Mouse (Mus musculus) MEL (cell line): Measurements from ENCODE around the gene Hacd2.

ENCODE experiments used
- CHD2 ChIP-seq: IDR thresholded peaks from 2 replicates; pipeline ENCODE4 v1.6.1; 2011; ENCODE audit warnings: low read length, improper control_type of control experiment
- CTCF ChIP-seq, 3 experiments: IDR thresholded peaks in 2 of 3; conservative IDR thresholded peaks in 1 of 3; 2 replicates each; pipeline ENCODE4 v1.5.1; 2011 to 2012; ENCODE audit warnings: low read length in 3 of 3, low read depth in 2 of 3, mild to moderate bottlenecking in 2 of 3, improper control_type of control experiment in 1 of 3, inconsistent platforms in 1 of 3, mixed read lengths in 1 of 3, moderate library complexity in 1 of 3; ENCODE audit not compliant: control insufficient read depth in 1 of 3, insufficient read depth in 1 of 3, poor library complexity in 1 of 3, severe bottlenecking in 1 of 3
- EP300 ChIP-seq, 2 experiments: IDR thresholded peaks; 2 replicates each; pipeline ENCODE4 v1.6.1; 2011; ENCODE audit warnings: improper control_type of control experiment in 2 of 2, low read length in 2 of 2, low read depth in 1 of 2, mild to moderate bottlenecking in 1 of 2
- MEF2A ChIP-seq: IDR thresholded peaks from 2 replicates; pipeline ENCODE4 v1.6.1; 2014; ENCODE audit warnings: low read depth, mild to moderate bottlenecking, inconsistent platforms, low read length, improper control_type of control experiment; ENCODE audit not compliant: poor library complexity, insufficient replicate concordance, severe bottlenecking; ENCODE audit errors: extremely low read depth
- MYC ChIP-seq: IDR thresholded peaks from 2 replicates; pipeline ENCODE4 v1.6.1; 2011; ENCODE audit warnings: low read depth, mild to moderate bottlenecking, low read length, improper control_type of control experiment, moderate library complexity
- POLR2A ChIP-seq, 2 experiments: IDR thresholded peaks; 2 replicates each; pipeline ENCODE4 v1.6.1; 2011 to 2012; ENCODE audit warnings: low read length in 2 of 2, mild to moderate bottlenecking in 2 of 2, control low read depth in 1 of 2, improper control_type of control experiment in 1 of 2, low read depth in 1 of 2, moderate library complexity in 1 of 2; ENCODE audit not compliant: control insufficient read depth in 1 of 2, insufficient read depth in 1 of 2, poor library complexity in 1 of 2
- RCOR1 ChIP-seq: IDR thresholded peaks from 2 replicates; pipeline ENCODE4 v1.6.1; 2012; ENCODE audit warnings: low read depth, mild to moderate bottlenecking, inconsistent platforms, low read length, improper control_type of control experiment
- SIN3A ChIP-seq: IDR thresholded peaks from 2 replicates; pipeline ENCODE4 v1.6.1; 2012; ENCODE audit warnings: low read length, improper control_type of control experiment, inconsistent platforms
- USF1 ChIP-seq: IDR thresholded peaks from 2 replicates; pipeline ENCODE4 v1.6.1; 2014; ENCODE audit warnings: low read depth, mild to moderate bottlenecking, inconsistent platforms, low read length, improper control_type of control experiment, moderate library complexity
- ZC3H11A ChIP-seq: IDR thresholded peaks from 2 replicates; pipeline ENCODE4 v1.6.1; 2012; ENCODE audit warnings: low read depth, mild to moderate bottlenecking, inconsistent platforms, low read length, improper control_type of control experiment
- ZNF384 ChIP-seq: IDR thresholded peaks from 2 replicates; pipeline ENCODE4 v1.6.1; 2012; ENCODE audit warnings: low read depth, mild to moderate bottlenecking, inconsistent platforms, low read length, improper control_type of control experiment

DNA sequence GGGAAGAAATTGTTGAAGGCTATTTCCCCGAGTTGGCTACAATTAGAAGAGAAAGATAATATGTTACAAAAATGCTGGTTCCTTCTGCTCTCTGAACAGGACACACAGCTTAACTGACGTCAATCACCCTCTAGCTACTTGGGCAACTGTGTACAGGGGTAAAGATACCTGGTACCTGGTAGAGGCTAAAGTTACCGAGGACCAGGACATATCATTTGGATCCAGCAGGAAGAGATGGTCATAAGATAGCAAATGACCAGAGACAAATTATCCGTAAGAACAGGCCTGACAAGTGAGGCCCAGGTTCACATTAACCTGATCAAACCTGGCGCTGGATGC lies 356 bp upstream of the Hacd2 start:
- TF ChIP-seq EP300 (IDR thresholded peaks at IDR 0.05; ENCODE audit: low read depth in 1 of 2, low read length in 2 of 2): no peak
- no peak for TF ChIP-seq MYC
- no peak for TF ChIP-seq USF1
- TF ChIP-seq CHD2: no peak
- TF ChIP-seq MEF2A: no peak
- no peak for TF ChIP-seq SIN3A
- no peak for TF ChIP-seq CTCF (IDR thresholded peaks at IDR 0.05 in 2 of 3, conservative IDR thresholded peaks at IDR 0.05 in 1 of 3; ENCODE audit: control insufficient read depth in 1 of 3, insufficient read depth in 1 of 3, low read depth in 2 of 3, low read length in 3 of 3, poor library complexity in 1 of 3, severe bottlenecking in 1 of 3)
- no peak; a peak in 1 of 4 replicates for TF ChIP-seq POLR2A (IDR thresholded peaks at IDR 0.05; ENCODE audit: control insufficient read depth in 1 of 2, insufficient read depth in 1 of 2, low read depth in 1 of 2, low read length in 2 of 2, poor library complexity in 1 of 2)
- TF ChIP-seq RCOR1: no peak
- no peak for TF ChIP-seq ZC3H11A
- no peak for TF ChIP-seq ZNF384
